Mouse (Mus musculus) induced T-regulatory cell, adult 2 months (primary cell): ENCODE measurements around the gene Samd4b.

Experiments used
- DNase-seq: peaks from one replicate; pipeline ENCODE4 v3.0.0-alpha.2; 2012; ENCODE audit warnings: low read depth

The Samd4b gene

DNA sequence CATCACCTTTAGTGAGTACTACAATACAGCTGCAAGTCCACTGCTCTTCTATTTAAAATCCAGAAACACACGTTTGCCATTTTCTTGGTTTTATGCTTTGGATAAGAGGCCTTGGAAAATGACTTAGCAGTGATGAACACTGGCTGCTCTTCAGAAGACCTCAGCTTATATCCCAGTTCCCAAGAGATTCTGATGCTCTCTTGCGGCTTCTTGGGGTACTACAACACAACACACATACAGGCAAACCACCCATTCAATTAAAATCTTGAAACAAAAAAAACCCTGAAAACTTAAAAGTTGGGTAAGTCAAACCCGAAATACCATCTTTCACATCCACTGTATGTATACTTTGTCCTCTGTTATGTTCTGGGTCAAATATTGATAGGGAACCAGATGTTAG is 199.9 kb downstream of the Samd4b start:
- peak; percentile 67 for DNase-seq

DNA sequence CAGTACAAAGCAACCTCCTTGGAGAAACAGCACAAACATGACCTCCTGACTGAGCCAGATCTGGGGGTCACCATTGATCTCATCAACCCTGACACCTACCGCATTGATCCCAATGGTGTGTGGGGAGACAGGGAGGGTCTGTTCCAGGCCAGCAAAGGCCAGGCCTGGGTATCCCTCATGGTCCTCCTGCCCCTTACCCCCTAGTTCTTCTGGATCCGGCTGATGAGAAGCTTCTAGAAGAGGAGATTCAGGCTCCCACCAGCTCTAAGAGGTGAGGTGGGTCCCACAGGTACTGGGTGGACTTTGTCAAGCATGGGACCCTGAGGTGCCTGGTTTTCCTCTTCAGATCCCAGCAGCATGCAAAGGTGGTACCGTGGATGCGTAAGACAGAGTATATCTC is 202.5 kb downstream of the Samd4b start:
- no peak for DNase-seq

DNA sequence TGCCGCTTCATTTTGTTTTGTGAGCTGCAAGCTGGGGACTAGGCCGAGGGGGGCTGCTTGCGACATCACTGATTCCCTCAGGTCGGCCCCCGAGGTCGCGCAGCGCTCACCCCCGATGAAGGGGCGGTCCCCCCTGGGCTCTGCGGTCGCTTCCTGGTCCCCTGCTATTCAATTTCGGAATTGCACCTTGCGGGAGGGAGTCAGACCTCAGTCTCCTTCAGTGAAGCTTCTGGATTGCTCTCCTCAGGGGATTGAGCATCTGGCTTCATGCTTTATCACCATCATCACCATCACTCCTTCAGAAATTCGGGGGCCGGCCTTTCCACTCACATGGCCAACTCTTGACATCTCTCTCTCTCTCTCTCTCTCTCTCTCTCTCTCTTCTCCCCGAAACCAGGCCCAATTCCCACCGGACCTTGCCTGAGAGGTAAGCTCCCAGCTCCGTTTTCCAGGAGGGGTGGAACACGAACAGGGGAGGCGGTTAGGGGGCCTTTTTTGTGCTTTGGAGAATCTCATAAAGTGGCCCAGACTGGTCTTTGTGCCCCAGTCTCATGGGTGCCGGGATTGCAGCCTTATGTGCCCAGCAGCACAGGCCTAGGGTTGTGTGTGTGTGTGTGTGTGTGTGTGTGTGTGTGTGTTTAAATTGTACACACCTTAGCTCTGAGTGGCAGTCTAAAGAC is 204.5 kb downstream of the Samd4b start:
- DNase-seq: no peak

DNA sequence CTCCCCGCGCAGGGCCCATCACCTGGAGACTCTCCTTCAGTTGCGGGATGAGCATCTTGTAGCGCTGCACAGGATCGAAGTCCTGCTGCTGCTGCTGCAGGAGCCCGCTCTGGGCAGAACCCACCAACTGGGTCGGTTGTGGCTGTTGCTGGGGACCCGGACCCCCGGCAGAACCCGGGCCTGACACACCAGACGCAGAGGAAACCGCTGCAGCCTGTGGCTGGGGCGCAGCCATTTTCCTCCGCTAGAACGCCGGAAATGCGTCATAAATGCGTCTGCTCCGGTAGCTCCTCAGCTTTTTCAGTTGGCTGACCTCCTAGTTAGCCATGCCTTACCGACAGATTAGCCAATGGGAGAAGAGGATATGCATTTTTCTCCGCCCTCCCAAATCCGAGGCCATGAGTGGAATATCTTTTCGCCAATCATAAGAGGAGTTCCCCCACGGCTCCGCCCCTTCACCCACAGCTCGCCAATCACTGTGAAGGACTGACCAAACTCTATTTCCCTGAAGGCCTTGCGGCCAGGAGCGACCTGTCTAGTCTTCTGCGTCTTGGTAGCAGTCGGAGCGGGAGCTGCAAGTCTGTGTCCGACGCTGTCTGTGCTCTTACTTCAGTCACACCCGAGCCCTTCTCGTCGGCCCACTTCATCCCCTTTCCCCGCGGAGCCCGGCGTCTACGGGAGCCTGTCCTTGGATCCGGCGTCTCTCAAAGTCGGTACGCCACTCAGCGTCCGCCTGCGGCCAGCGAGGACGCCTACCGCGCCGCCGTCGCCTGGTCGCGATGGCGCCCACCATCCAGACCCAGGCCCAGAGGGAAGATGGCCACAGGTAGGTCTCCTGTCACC is 205.3 kb downstream of the Samd4b start, which contains the start of the genes Med29 and Paf1:
TSS of gene Med29 (minus strand) at position 280 of the 843 bp plus-strand sequence.
TSS of gene Paf1 (plus strand) at position 523 of the 843 bp plus-strand sequence.
- peak; percentile 99 for DNase-seq

DNA sequence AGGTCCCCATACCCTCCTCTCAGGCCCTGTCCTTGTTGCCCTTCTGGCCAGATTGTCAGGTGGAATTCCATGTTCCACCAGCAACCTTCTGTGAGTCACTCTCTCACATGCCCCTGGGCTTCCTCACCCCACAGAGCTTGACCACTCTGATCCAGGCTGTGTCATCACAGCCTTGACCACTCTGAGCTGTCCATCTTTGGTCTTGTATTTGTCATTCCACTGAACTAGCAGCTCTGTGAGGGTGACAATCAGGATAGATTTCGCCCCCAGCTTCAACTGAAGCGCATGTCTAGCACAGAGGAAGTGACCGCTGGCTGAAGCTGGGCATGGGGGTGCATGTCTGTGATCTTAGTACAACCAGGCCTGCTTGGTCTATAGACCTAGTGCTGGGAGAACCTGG is 207.6 kb downstream of the Samd4b start:
- peak; percentile 9 for DNase-seq

DNA sequence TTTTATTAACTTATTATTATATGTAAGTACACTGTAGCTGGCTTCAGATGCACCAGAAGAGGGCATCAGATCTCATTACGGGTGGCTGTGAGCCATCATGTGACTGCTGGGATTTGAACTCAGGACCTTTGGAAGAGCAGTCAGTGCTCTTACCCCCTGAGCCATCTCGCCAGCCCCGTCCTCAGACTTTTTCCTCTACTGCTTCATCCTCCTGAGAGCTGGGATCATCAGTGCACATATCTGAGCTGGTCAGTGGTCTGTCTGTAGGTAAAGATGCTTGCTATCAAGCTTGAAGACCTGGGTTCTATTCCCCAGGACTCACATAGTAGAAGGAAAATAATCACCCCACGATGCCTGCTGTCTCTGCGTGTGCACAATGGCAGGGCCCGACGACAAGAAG is 210.6 kb downstream of the Samd4b start:
- peak; percentile 13 for DNase-seq

DNA sequence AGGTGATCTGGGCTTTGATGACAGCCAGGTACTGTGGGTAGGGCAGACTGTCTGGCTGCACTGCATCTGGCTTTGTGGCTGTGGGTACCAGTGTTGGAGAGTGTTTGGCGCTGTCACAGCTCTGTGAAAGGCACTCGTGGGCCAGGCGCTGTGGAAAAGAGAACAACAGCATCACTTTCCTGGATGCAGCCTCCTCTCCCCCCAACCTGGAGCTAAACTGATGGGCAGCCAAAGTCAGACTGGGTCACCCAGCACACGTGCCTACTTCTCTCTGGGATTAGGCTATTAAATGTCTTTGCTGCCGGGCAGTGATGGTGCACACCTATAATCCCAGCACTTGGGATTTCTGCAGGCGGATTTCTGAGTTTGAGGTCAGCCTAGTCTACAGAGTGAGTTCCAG is 211.1 kb downstream of the Samd4b start:
- peak; percentile 34 for DNase-seq

DNA sequence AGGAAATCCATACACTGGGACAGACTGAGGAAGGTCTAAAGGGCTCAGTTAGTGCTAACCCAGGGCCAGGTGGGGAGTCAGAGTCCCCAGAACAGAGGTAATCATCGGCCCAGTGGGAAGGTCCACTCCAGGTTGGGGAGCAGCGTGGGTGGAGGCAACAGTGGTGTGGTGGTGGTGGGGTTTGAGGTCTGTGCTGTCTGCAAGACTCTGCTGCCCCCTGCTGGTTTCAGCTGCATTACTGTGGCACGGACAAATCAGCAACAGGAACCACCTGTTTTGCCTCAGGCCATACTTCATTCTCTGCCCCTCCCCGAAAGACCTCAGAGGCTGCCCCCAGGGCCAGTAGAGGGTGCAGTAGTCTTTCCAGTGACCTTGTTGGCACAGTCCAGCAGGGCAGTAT is 211.5 kb downstream of the Samd4b start:
- peak; percentile 94 for DNase-seq

DNA sequence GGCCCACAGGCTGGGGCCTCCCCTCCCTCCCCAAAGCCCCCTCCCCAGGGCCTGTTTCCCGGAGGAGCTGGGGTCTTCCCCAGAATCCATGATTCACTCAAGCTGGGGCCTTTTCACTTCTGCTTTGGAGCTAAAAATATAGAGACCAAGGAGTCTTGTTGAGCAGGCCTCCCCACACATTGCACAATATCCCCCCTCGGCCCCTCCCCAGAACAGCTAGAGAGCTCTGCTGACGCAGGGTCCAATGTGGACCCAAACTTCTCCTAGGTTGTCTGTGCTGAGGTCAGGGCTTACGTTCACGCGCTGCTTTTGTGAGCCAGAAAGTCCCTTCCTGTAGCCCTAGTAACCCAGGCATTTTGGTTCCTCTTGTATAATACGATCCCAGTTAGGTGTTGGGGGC is 211.9 kb downstream of the Samd4b start:
- no peak for DNase-seq

DNA sequence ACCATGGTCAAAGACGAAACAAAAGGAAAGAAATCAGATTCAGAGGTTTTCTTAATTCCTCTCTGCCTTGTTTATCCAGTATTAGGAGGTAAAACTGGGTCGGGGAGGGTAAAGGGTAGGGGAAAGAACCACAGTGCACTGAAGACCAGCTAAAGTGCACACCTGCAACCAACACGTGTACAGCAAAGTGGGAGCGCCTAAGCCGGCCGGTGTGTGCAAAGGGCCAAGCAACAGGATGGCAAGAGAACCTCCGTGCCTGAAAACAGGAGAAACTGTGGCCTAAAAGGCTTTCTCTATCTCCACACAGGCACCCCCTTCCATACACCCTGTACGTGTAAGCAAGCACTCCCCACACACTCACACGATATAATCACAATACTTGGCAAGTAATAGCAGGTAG is 212.7 kb downstream of the Samd4b start:
- DNase-seq: peak; percentile 29

DNA sequence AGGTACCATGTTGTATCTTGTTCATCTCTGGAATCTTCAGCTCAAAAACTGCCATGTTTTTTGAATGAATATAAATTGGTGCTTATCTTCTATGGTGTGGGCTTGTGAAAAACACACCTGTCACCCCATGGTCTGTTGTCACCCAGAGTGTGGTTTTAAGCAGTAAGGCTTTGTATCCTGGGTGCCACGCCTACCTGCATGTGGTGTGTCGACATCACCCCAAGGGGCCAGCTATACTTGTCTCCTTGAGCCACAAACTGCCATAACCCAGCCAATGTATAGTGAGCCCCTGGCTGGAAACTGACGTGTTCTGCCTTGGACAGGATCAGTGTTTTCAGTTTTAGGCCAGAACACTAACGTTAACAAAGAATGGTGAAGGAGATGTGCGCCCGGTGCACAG is 213.8 kb downstream of the Samd4b start:
- DNase-seq: peak; percentile 84

DNA sequence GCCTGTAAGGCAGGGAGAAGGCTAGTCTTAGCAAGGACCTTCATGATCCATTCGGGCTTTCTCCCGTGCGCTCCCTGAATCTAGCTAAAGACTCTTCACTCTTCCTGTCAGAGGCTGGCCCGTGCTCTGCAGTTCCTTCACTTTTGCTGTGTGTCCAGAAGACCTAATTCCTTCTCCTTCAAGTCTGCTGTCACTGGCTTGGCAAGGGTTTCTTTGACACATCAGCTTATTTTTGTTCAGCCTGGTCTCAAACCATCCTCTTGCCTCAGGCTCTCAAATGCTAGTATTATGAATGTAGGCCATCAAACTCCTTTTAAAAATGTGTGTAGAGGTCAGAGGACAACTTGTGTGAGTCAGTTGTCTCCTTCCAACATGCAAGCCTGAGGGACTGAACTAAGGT is 214.3 kb downstream of the Samd4b start:
- no peak for DNase-seq

DNA sequence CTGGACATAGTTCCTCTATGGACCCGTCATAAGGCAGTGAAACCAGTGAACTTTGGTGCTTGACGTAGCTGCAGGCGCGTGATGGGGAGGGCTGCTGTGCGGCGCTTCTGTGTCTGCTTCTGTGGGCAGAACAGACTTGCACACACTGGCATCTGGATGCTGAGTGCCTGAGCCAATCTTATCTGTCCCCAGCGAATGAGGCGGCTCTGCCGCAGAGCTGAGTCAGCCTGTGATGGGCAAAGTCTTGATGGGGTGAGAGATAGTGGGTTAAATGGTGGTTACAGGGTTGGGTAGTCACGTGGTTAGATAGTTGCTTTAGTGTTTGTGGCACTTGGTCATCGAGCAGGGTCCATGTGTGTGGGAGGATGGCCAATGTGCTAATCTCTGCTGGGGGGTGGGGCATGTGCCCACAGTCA is 215.0 kb downstream of the Samd4b start:
- peak; percentile 97 for DNase-seq

DNA sequence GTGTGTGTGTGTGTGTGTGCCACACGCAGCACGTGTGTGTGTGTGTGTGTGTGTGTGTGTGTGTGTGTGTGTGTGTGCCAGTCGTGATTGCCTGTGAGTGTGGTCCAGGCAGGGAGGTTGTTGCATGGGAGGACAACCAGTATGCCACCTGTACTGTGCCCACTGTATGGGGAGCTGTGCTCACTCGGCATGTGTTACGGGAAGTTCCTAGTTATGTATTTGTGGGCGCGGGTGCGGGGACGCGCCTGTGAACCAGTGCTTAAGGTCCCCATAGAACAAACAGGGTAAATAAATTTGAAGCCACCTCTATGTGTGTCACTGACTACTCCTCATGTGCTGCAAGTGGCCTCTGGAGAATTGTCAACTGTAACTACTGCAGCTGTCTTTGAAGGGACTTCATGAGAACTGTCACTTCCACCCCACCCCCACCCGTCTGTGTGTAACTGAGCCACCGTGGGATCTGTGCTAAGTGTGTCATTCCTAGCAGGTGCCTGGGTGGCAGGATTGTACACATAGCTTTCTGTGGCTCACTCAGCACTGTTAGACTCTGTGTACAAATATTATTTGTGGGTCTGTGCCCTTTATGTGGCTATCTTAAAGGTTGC is 215.5 kb downstream of the Samd4b start:
- DNase-seq: peak; percentile 94

DNA sequence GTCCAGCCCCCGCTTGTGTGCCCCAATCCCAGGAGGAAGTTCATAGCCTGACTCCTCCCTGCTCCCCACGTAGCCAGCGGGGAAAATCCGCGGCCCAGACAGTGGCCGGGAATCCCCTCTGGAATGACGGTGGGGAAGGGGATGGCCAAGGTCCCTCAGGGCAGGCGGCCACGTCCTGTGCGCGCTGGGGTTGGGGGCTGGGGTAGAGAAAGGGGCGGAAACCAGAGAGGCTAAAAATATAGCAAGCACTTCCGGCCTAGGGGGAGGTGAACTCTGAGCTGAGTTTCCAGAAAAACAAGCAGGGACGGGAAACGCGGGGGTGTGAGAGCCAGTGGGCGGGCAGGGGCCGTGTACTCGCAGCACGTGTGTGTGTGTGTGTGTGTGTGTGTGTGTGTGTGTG is 216.0 kb downstream of the Samd4b start:
- DNase-seq: peak; percentile 97

DNA sequence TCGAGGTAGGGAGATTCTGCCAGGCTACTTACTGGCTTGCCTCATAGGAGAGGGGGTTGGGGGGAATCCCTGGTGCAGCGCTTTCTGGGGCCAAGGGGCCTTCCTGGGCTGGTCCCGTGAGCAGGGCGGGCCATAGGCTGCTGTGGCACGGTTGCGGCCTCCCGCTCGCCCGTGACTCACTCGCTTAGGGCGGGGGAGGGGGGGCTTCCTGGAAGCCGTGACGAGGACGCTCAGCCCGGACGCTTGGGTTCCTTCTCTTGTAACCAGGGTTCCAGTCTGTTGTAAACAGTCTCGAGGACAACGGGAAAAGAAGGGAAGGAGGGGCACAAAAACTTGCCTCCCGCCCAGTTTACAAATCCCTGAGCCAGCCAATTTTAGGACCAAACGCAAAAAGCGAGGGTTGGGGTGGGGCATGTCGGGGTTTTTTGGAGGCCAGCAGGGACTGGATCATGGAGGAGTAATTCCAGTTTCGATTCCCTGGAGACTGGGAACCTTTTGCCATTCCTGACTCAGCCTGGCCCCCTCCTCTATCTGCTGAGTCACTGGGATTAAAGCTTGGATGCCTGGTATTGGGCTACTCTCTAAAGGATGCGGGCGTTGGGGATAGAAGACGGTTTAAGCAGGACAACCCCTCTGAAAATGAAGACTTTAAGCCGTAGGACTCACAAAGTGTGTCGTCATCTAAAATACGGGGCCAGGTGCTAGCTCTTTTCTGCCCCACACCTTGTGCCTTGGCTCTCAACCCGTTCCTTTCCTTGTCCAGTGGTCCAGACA is 216.7 kb downstream of the Samd4b start:
- DNase-seq: peak; percentile 98

DNA sequence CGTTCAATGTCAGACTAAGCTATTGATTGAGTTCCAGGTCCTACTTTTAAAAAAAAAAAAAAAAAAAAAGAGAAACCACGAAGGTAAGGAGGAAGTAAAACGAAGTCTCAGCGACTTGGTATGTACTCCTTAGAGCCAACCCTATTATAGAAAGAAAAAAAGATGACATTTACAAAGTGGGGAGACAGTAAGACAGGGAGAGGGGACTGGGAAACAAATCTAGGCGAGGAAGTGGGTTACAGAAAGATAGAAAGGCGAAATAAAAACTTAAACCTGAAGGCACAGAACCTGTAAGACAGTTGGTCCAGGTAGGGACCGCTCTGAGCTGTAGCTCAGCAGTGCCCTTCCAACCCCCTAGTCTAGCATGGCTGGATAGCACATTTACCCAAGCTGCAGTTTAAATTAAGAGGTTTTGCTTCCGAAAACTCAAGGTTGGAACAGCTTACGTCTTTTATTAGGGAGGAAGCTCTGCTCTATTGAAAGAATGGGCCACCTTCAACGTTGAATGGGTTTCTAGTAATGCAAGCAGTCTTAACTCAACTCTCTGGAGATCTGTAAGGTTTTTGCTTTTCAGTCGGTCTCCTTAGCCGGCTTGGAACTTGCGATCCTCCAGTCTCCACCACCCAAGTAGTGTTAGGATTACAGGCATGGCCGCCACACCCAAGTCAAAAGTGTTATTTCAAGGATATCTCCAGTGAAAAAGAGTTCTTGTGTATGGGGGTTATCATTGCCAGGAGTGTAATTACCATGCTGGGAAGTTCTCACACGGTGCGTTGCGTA is 217.5 kb downstream of the Samd4b start, which contains the start of gene Zfp36:
TSS of gene Zfp36 (minus strand) at position 17 of the 780 bp plus-strand sequence.
- peak; percentile 73 for DNase-seq

DNA sequence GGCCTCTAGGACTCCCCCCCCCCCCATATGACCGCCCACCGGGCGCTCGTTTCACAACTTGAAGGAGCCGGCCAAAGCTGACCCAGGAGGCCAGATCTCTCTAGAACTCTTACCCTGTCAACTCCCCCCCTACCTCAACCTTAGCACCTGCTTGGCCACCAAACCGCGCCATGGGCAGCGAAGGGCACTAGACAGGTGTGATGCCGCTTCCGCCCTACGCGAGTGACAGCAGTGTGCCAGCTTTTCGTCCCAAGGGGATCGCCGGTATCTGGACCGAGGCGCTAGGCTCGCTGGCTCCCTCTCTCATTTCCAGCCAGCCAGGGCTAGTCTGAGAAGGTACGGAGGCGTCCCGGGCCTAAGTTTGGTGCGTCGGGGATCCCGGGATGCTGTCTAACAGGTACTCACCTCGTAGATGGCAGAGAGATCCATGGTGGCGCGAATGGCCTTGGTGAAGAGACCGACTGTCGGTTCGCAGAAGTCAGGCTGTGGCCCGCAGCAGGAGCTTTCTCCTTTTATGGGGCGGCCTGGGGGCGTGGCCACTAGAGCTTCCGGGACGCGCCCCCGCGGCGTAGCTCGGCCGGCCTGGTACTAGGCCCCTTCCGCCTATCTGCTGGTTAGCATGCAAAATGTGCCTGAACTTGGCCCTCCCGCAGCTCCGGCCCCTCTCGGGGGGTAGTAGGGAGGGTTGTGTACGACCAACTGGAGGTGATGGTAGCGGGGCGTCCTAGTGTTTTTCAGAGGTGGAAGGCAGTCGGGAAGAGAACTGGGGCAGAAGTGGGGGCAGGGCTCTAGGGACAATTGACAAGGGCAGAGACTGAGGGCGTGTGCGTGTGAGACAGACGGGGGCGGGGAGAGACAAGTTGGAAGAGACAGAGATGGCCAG is 218.9 kb downstream of the Samd4b start:
- DNase-seq: peak; percentile 98

DNA sequence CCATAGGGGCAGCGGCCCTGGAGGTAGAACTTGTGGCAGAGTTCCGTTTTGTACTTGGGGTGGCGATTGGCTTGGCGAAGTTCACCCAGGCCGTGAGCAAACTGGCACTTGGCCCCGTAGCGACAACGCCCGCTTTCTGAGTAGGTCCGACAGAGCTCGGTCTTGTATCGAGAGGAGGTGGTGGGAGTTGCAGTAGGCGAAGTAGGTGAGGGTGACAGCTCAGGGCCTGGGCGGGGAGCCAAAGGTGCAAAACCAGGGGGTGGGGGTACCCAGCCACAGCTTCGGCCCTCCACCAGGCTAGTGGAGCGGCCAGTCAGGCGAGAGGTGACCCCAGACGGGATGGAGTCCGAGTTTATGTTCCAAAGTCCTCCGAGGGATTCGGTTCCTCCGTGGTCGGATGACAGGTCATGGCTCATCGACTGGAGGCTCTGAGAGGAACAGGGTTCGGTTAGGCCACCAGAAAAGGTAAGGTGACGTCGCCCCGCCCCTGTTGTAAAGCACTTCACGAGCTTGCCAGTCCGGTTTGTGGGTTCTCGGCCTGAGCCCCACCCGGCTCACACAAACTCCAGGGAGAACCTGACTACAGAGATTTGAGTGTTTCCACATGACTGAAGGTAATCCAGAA is 219.8 kb downstream of the Samd4b start:
- peak; percentile 82 for DNase-seq
